In genomic region chr8:113176591-113176990, GRCm38 (mm10) we compare ENCODE assay signal across 28 mouse cellular contexts.
DNase-seq lines count a peak whose midpoint lies in the region; ATAC-seq lines count a peak whose summit lies in the region.
"Had no signal": no experiment of that assay in that cellular context is flagged by ENCODE, and none has a peak within 500 bp of the region (broad histone marks: within the 10 kb centered on the region; RNA-seq: fewer than 3 reads in every experiment).

No protein-coding gene starts in this region.

- peak; percentile 88 for ATAC-seq in forebrain, embryonic 11.5 days (replicated peaks; ENCODE audit: low FRiP score)
- ATAC-seq in forebrain, embryonic 16.5 days: no peak
- ATAC-seq in midbrain, embryonic 13.5 days: peak; percentile 81
- no peak for ATAC-seq in midbrain, embryonic 11.5 days (ENCODE audit: low FRiP score)
- peak; percentile 51; the same call in 1 of the 2 replicates for ATAC-seq in forebrain, embryonic 15.5 days (replicated peaks)
- ATAC-seq: intestine, postnatal 0 days; Patski had no signal

- no peak overlapping the region for H3K4me3 ChIP-seq in forebrain, embryonic 11.5 days (ENCODE audit: low read depth, low read length)
- no peak overlapping the region for H3K4me3 ChIP-seq in forebrain, embryonic 16.5 days (replicated peaks; ENCODE audit: low read length)
- no peak overlapping the region for H3K4me3 ChIP-seq in midbrain, embryonic 13.5 days (replicated peaks)
- H3K4me3 ChIP-seq in midbrain, embryonic 11.5 days (ENCODE audit: low read depth, low read length): no peak overlapping the region
- no peak overlapping the region for H3K4me3 ChIP-seq in forebrain, embryonic 15.5 days
- H3K4me3 ChIP-seq: embryonic facial prominence, embryonic 12.5 days; layer of hippocampus, adult 2 months; left cerebral cortex, adult 2 months; limb, embryonic 12.5 days; liver, embryonic 15.5 days; neural tube, embryonic 15.5 days had no signal

- H3K4me2 ChIP-seq in forebrain, embryonic 11.5 days (ENCODE audit: low read depth, low read length, severe bottlenecking): no peak overlapping the region
- no peak overlapping the region for H3K4me2 ChIP-seq in forebrain, embryonic 16.5 days (ENCODE audit: low read length)
- H3K4me2 ChIP-seq in midbrain, embryonic 13.5 days (replicated peaks): no peak overlapping the region
- H3K4me2 ChIP-seq in midbrain, embryonic 11.5 days: no peak overlapping the region
- no peak overlapping the region for H3K4me2 ChIP-seq in forebrain, embryonic 15.5 days (replicated peaks)
- H3K4me2 ChIP-seq: embryonic facial prominence, embryonic 12.5 days; limb, embryonic 12.5 days; liver, embryonic 15.5 days; lung, embryonic 14.5 days; neural tube, embryonic 15.5 days had no signal

- H3K9me3 ChIP-seq in forebrain, embryonic 11.5 days (ENCODE audit: control insufficient read depth, low read length): no peaks in the 10 kb centered on the region
- H3K9me3 ChIP-seq in forebrain, embryonic 16.5 days (ENCODE audit: control insufficient read depth, low read length): no peaks in the 10 kb centered on the region
- H3K9me3 ChIP-seq in midbrain, embryonic 13.5 days: no peaks in the 10 kb centered on the region
- no peaks in the 10 kb centered on the region for H3K9me3 ChIP-seq in midbrain, embryonic 11.5 days (ENCODE audit: control insufficient read depth, low read length)
- H3K9me3 ChIP-seq in forebrain, embryonic 15.5 days: no peaks in the 10 kb centered on the region
- H3K9me3 ChIP-seq: embryonic facial prominence, embryonic 12.5 days; limb, embryonic 12.5 days; liver, embryonic 15.5 days; neural tube, embryonic 15.5 days had no signal

- WGBS in forebrain, embryonic 11.5 days: 23% methylated on average over 1 of the region's 1 CpGs
- WGBS in forebrain, embryonic 16.5 days: 15% methylated on average over 1 of the region's 1 CpGs
- WGBS in midbrain, embryonic 13.5 days: 38% methylated on average over 1 of the region's 1 CpGs
- 64% methylated on average over 1 of the region's 1 CpGs for WGBS in midbrain, embryonic 11.5 days
- 3% methylated on average over 1 of the region's 1 CpGs for WGBS in forebrain, embryonic 15.5 days

- peaks cover 3% of the 10 kb centered on the region; the same call in 1 of the 2 replicates for H3K4me1 ChIP-seq in forebrain, embryonic 11.5 days (replicated peaks; ENCODE audit: control insufficient read depth, insufficient read depth, low read length)
- H3K4me1 ChIP-seq in forebrain, embryonic 16.5 days (replicated peaks; ENCODE audit: control insufficient read depth, insufficient read depth, low read length): no peaks in the 10 kb centered on the region
- peaks cover 10% of the 10 kb centered on the region; the same call in 1 of the 2 replicates for H3K4me1 ChIP-seq in midbrain, embryonic 13.5 days (replicated peaks)
- no peaks in the 10 kb centered on the region for H3K4me1 ChIP-seq in midbrain, embryonic 11.5 days (ENCODE audit: control insufficient read depth, insufficient read depth, low read length)
- H3K4me1 ChIP-seq in forebrain, embryonic 15.5 days: peaks cover 6% of the 10 kb centered on the region; the same call in 1 of the 2 replicates
- H3K4me1 ChIP-seq: embryonic facial prominence, embryonic 12.5 days; limb, embryonic 12.5 days; liver, embryonic 15.5 days; neural tube, embryonic 15.5 days had no signal

- H3K9ac ChIP-seq in forebrain, embryonic 11.5 days (ENCODE audit: low read length): no peak overlapping the region
- H3K9ac ChIP-seq in forebrain, embryonic 16.5 days (replicated peaks; ENCODE audit: low read depth, low read length): no peak overlapping the region
- no peak overlapping the region for H3K9ac ChIP-seq in midbrain, embryonic 13.5 days (replicated peaks)
- H3K9ac ChIP-seq in midbrain, embryonic 11.5 days (ENCODE audit: low read length): no peak overlapping the region
- no peak overlapping the region for H3K9ac ChIP-seq in forebrain, embryonic 15.5 days (replicated peaks)
- H3K9ac ChIP-seq: embryonic facial prominence, embryonic 12.5 days; limb, embryonic 12.5 days; liver, embryonic 15.5 days; lung, embryonic 14.5 days; neural tube, embryonic 15.5 days had no signal

- DNase-seq in forebrain, embryonic 11.5 days (ENCODE audit: low spot score): no peak
- no peak for DNase-seq in midbrain, embryonic 11.5 days (ENCODE audit: low spot score, missing footprints)
- no peak for DNase-seq in ovary, postnatal 36 days (ENCODE audit: low spot score)
- DNase-seq in spleen, adult 12 weeks (ENCODE audit: low spot score): no peak
- DNase-seq: adrenal gland, postnatal 10 days; cerebellum, adult 11 months; cerebellum, adult 9-11 months; embryo, embryonic 11 days; gastrocnemius, postnatal 14 days; heart, postnatal 14 days; kidney, postnatal 36 days; lung, embryonic 14.5 days; lung, postnatal 14 days; right cerebral cortex, postnatal 4 days; thymus, adult 2 months; thymus, postnatal 36 days had no signal

- H3K27ac ChIP-seq in forebrain, embryonic 11.5 days (ENCODE audit: low read depth, low read length): peak overlapping the region; percentile 37; the same call in 1 of the 2 replicates
- no peak overlapping the region for H3K27ac ChIP-seq in forebrain, embryonic 16.5 days (ENCODE audit: low read length)
- 0 out of 2 replicates have a peak overlapping the region, but pooled peaks have one; percentile 36 for H3K27ac ChIP-seq in midbrain, embryonic 13.5 days
- no peak overlapping the region for H3K27ac ChIP-seq in midbrain, embryonic 11.5 days (ENCODE audit: low read depth, low read length)
- H3K27ac ChIP-seq in forebrain, embryonic 15.5 days (replicated peaks): no peak overlapping the region
- H3K27ac ChIP-seq: embryonic facial prominence, embryonic 12.5 days; layer of hippocampus, adult 2 months; left cerebral cortex, adult 2 months; limb, embryonic 12.5 days; liver, embryonic 15.5 days; neural tube, embryonic 15.5 days had no signal

- H3K36me3 ChIP-seq in forebrain, embryonic 11.5 days (ENCODE audit: control insufficient read depth, insufficient read depth, low read length): no peaks in the 10 kb centered on the region
- no peaks in the 10 kb centered on the region for H3K36me3 ChIP-seq in forebrain, embryonic 16.5 days (ENCODE audit: control insufficient read depth, insufficient read depth)
- no peaks in the 10 kb centered on the region for H3K36me3 ChIP-seq in midbrain, embryonic 13.5 days
- H3K36me3 ChIP-seq in midbrain, embryonic 11.5 days (ENCODE audit: control insufficient read depth, insufficient read depth, low read length): no peaks in the 10 kb centered on the region
- H3K36me3 ChIP-seq in forebrain, embryonic 15.5 days: no peaks in the 10 kb centered on the region
- H3K36me3 ChIP-seq: embryonic facial prominence, embryonic 12.5 days; G1E; limb, embryonic 12.5 days; liver, embryonic 15.5 days; neural tube, embryonic 15.5 days had no signal

- H3K27me3 ChIP-seq in forebrain, embryonic 11.5 days (ENCODE audit: control insufficient read depth, insufficient read depth, low read length): no peaks in the 10 kb centered on the region
- no peaks in the 10 kb centered on the region for H3K27me3 ChIP-seq in forebrain, embryonic 16.5 days (replicated peaks; ENCODE audit: control insufficient read depth, insufficient read depth, low read length)
- no peaks in the 10 kb centered on the region for H3K27me3 ChIP-seq in midbrain, embryonic 13.5 days
- no peaks in the 10 kb centered on the region for H3K27me3 ChIP-seq in midbrain, embryonic 11.5 days (ENCODE audit: control insufficient read depth, insufficient read depth, low read length)
- no peaks in the 10 kb centered on the region for H3K27me3 ChIP-seq in forebrain, embryonic 15.5 days
- H3K27me3 ChIP-seq: embryonic facial prominence, embryonic 12.5 days; limb, embryonic 12.5 days; liver, embryonic 15.5 days; neural tube, embryonic 15.5 days had no signal

Comparison
In these comparisons a context has a peak if more than half of its experiments do, and no peak if none do; other contexts are left out.
1. ATAC-seq: peak in forebrain, embryonic 11.5 days (single experiment), midbrain, embryonic 13.5 days (single experiment) and forebrain, embryonic 15.5 days (single experiment); none in forebrain, embryonic 16.5 days (single experiment) and midbrain, embryonic 11.5 days (single experiment).
2. H3K27ac ChIP-seq: peak in forebrain, embryonic 11.5 days (single experiment) and midbrain, embryonic 13.5 days (single experiment); none in forebrain, embryonic 16.5 days (single experiment), midbrain, embryonic 11.5 days (single experiment) and forebrain, embryonic 15.5 days (single experiment).